Mouse (Mus musculus) small intestine, adult 2 months (tissue): ENCODE measurements around the gene Zbtb43.

ENCODE experiments used
- CTCF ChIP-seq: fragments of 200-500 bp; IDR thresholded peaks from 2 replicates; pipeline ENCODE4 v1.5.1; 2012; ENCODE audit warnings: low read depth, mild to moderate bottlenecking, control low read depth, inconsistent platforms, low read length, moderate library complexity, mixed read lengths; ENCODE audit not compliant: insufficient replicate concordance, insufficient read length; ENCODE audit errors: extremely low read depth
- POLR2A ChIP-seq: fragments of 200-500 bp; IDR thresholded peaks from 2 replicates; pipeline ENCODE4 v1.6.1; 2012; ENCODE audit warnings: low read depth, mild to moderate bottlenecking, control low read depth, inconsistent platforms, low read length, moderate library complexity

DNA sequence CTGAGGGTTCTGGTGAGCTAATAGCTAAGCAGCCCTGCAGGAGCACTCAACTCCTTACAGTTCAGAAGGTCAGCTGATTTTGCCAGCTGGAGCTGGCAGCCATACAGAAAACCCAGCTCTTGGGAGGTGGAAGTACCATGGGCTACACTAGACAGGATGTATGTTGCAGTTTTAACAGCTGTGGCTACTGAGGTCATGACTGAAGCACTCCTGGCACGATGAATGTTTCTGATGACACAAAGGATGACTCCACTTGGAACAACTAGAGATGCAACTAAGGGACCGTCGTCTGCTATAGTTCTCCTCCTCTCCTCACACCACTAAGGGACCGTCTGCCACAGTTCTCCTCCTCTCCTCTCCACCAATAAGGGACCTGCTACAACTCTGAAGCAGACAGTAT lies 2.4 kb downstream of the Zbtb43 start:
- TF ChIP-seq POLR2A = no peak
- TF ChIP-seq CTCF = no peak
